Mouse (Mus musculus) limb, embryonic 13.5 days (tissue): ENCODE data around the gene Eml4. TPM values are rescaled to one million over a fixed set of nuclear protein-coding genes. Genes with fewer than 3 reads are reported as not detected.

Experiments used
- ATAC-seq: fragments of 200-750 bp; cut with Nextera tagmentation; 2 replicates; pipeline ENCODE4 v1.8.0; 2017; ENCODE audit warnings: low read depth, moderate number of reproducible peaks, moderate TSS enrichment; ENCODE audit not compliant: low FRiP score
- H3K27ac ChIP-seq: fragments of 300-500 bp; sonication (generic); 2 replicates; pipeline ENCODE4 v1.5.1; 2015; ENCODE audit warnings: inconsistent platforms, mild to moderate bottlenecking, moderate library complexity
- H3K27me3 ChIP-seq: fragments of 300-500 bp; sonication (generic); 2 replicates; pipeline ENCODE4 v1.6.1; 2015; ENCODE audit warnings: mild to moderate bottlenecking, inconsistent platforms
- H3K36me3 ChIP-seq: fragments of 300-500 bp; sonication (generic); 2 replicates; pipeline ENCODE4 v1.6.1; 2015; ENCODE audit warnings: inconsistent platforms, mild to moderate bottlenecking, moderate library complexity
- H3K4me1 ChIP-seq: fragments of 300-500 bp; sonication (generic); 2 replicates; pipeline ENCODE4 v1.6.1; 2015; ENCODE audit warnings: inconsistent platforms
- H3K4me2 ChIP-seq: fragments of 300-500 bp; sonication (generic); replicated peaks from 2 replicates; pipeline ENCODE4 v1.6.1; 2015; ENCODE audit warnings: inconsistent platforms, mild to moderate bottlenecking, moderate library complexity
- H3K4me3 ChIP-seq: fragments of 300-500 bp; sonication (generic); 2 replicates; pipeline ENCODE4 v1.5.1; 2015; ENCODE audit warnings: moderate library complexity, mild to moderate bottlenecking, inconsistent platforms
- H3K9ac ChIP-seq: fragments of 300-500 bp; sonication (generic); 2 replicates; pipeline ENCODE4 v1.6.1; 2015; ENCODE audit warnings: mild to moderate bottlenecking, inconsistent platforms
- H3K9me3 ChIP-seq: fragments of 300-500 bp; sonication (generic); 2 replicates; pipeline ENCODE4 v1.6.1; 2016; ENCODE audit warnings: inconsistent platforms
- WGBS: fragments of 180-500 bp; shearing (Covaris S2); methylation state at CpG from one replicate; pipeline ENCODE4 v1.1.7; 2015; 5-methylcytosine and 5-hydroxymethylcytosine counted together
- polyA plus RNA-seq: library from polyadenylated mRNA; unstranded; fragments of >200 nt; fragmentation: Nextera tagmentation; extraction: Ambion mirVana; gene quantifications from 2 replicates; pipeline ENCODE4 v1.2.1, GENCODE M21; 2015

Eml4 gene
- polyA plus RNA-seq, 1 experiment from 2014 or later, result 46.8 TPM

GRCm38 (mm10) chr17:83351601-83352413 is 1.1 kb downstream of the Eml4 start:
- Histone ChIP-seq H3K9me3 (no peaks in the 10 kb centered on the region), H3K9ac (peak overlapping the region; percentile 96), H3K4me3 (peak overlapping the region; percentile 86), H3K27ac (peak overlapping the region; percentile 88), H3K27me3 (no peaks in the 10 kb centered on the region), H3K36me3 (no peaks in the 10 kb centered on the region), H3K4me2 (peak overlapping the region; percentile 81), H3K4me1 (peaks cover 31% of the 10 kb centered on the region)
- WGBS, result 5% methylated on average over 13 of the region's 13 CpGs
- ATAC-seq, result no peak

GRCm38 (mm10) chr17:83352456-83352855 is 1.7 kb downstream of the Eml4 start:
- Histone ChIP-seq H3K4me3 (peak overlapping the region; percentile 86), H3K4me2 (peak overlapping the region; percentile 81), H3K27me3 (no peaks in the 10 kb centered on the region), H3K9me3 (no peaks in the 10 kb centered on the region), H3K27ac (peak overlapping the region; percentile 70), H3K36me3 (no peaks in the 10 kb centered on the region), H3K9ac (peak overlapping the region; percentile 57), H3K4me1 (peaks cover 31% of the 10 kb centered on the region)
- no peak for ATAC-seq
- 3% methylated on average over 2 of the region's 2 CpGs for WGBS

- ATAC-seq, result no peak
- Histone ChIP-seq H3K27me3 (no peaks in the 10 kb centered on the region), H3K27ac (peak overlapping the region; percentile 70), H3K9ac (peak overlapping the region; percentile 57), H3K4me2 (peak overlapping the region; percentile 81), H3K4me1 (peaks cover 31% of the 10 kb centered on the region), H3K9me3 (no peaks in the 10 kb centered on the region), H3K36me3 (no peaks in the 10 kb centered on the region), H3K4me3 (peak overlapping the region; percentile 86)
- 5% methylated on average over 5 of the region's 5 CpGs for WGBS
These were observed 2.3 kb downstream of the Eml4 start for GRCm38 (mm10) chr17:83353011-83353410.

- H3K9ac ChIP-seq, result no peak overlapping the region
These were observed 2.7 kb downstream of the Eml4 start for GRCm38 (mm10) chr17:83353460-83353859.

GRCm38 (mm10) chr17:83355481-83355880 is 4.8 kb downstream of the Eml4 start:
- H3K9me3 ChIP-seq, result no peaks in the 10 kb centered on the region
- WGBS, result 75% methylated on average over 2 of the region's 2 CpGs
- ATAC-seq, result no peak

More at GRCm38 (mm10) chr17:83353460-83353859, 2.7 kb downstream of the Eml4 start:
- Histone ChIP-seq H3K27ac (no peak overlapping the region), H3K36me3 (no peaks in the 10 kb centered on the region), H3K4me3 (peak overlapping the region; percentile 86; the same call in 1 of the 2 replicates), H3K4me2 (peak overlapping the region; percentile 81), H3K27me3 (no peaks in the 10 kb centered on the region), H3K9me3 (no peaks in the 10 kb centered on the region), H3K4me1 (peaks cover 31% of the 10 kb centered on the region)
- no peak for ATAC-seq
- WGBS, result 11% methylated on average over 4 of the region's 4 CpGs

GRCm38 (mm10) chr17:83359934-83360333 is 9.2 kb downstream of the Eml4 start:
- ATAC-seq, result no peak
- Histone ChIP-seq H3K27ac (no peak overlapping the region), H3K4me1 (peaks cover 35% of the 10 kb centered on the region), H3K27me3 (no peaks in the 10 kb centered on the region), H3K4me3 (no peak overlapping the region), H3K36me3 (no peaks in the 10 kb centered on the region), H3K4me2 (no peak overlapping the region), H3K9ac (no peak overlapping the region), H3K9me3 (no peaks in the 10 kb centered on the region)
- 83% methylated on average over 4 of the region's 4 CpGs for WGBS

More at GRCm38 (mm10) chr17:83355481-83355880, 4.8 kb downstream of the Eml4 start:
- Histone ChIP-seq H3K27me3 (no peaks in the 10 kb centered on the region), H3K27ac (no peak overlapping the region), H3K4me2 (no peak overlapping the region), H3K4me1 (peaks cover 34% of the 10 kb centered on the region), H3K9ac (no peak overlapping the region), H3K36me3 (no peaks in the 10 kb centered on the region), H3K4me3 (no peak overlapping the region)

- Histone ChIP-seq H3K4me1 (peaks cover 39% of the 10 kb centered on the region), H3K4me2 (no peak overlapping the region), H3K4me3 (no peak overlapping the region), H3K27ac (no peak overlapping the region), H3K9ac (no peak overlapping the region), H3K27me3 (no peaks in the 10 kb centered on the region), H3K9me3 (no peaks in the 10 kb centered on the region), H3K36me3 (no peaks in the 10 kb centered on the region)
- ATAC-seq, result no peak
- WGBS, result 83% methylated on average over 13 of the region's 13 CpGs
These were observed 10.2 kb downstream of the Eml4 start for GRCm38 (mm10) chr17:83360796-83361566.

- Histone ChIP-seq H3K4me3 (no peak overlapping the region), H3K4me2 (no peak overlapping the region), H3K9me3 (no peaks in the 10 kb centered on the region), H3K9ac (no peak overlapping the region), H3K27ac (no peak overlapping the region), H3K27me3 (no peaks in the 10 kb centered on the region), H3K36me3 (no peaks in the 10 kb centered on the region), H3K4me1 (peaks cover 54% of the 10 kb centered on the region)
- no peak for ATAC-seq
- WGBS, result 70% methylated on average over 3 of the region's 3 CpGs
These were observed 12.3 kb downstream of the Eml4 start for GRCm38 (mm10) chr17:83363081-83363480.

GRCm38 (mm10) chr17:83364296-83364695 is 13.6 kb downstream of the Eml4 start:
- Histone ChIP-seq H3K4me3 (no peak overlapping the region), H3K9me3 (no peaks in the 10 kb centered on the region), H3K27ac (no peak overlapping the region), H3K36me3 (no peaks in the 10 kb centered on the region), H3K4me1 (peaks cover 54% of the 10 kb centered on the region), H3K27me3 (no peaks in the 10 kb centered on the region), H3K9ac (no peak overlapping the region), H3K4me2 (no peak overlapping the region)
- ATAC-seq, result no peak
- 71% methylated on average over 5 of the region's 5 CpGs for whole genome bisulfite sequencing

GRCm38 (mm10) chr17:83365130-83365529 is 14.4 kb downstream of the Eml4 start:
- Histone ChIP-seq H3K36me3 (no peaks in the 10 kb centered on the region), H3K9ac (no peak overlapping the region), H3K9me3 (no peaks in the 10 kb centered on the region), H3K27me3 (no peaks in the 10 kb centered on the region), H3K4me2 (no peak overlapping the region), H3K27ac (no peak overlapping the region), H3K4me3 (no peak overlapping the region), H3K4me1 (peaks cover 47% of the 10 kb centered on the region)
- 78% methylated on average over 2 of the region's 2 CpGs for WGBS
- ATAC-seq, result no peak

- Histone ChIP-seq H3K4me2 (peak overlapping the region; percentile 41), H3K27me3 (no peaks in the 10 kb centered on the region), H3K27ac (peak overlapping the region; percentile 35; the same call in 1 of the 2 replicates), H3K4me1 (peaks cover 47% of the 10 kb centered on the region), H3K9me3 (no peaks in the 10 kb centered on the region), H3K4me3 (no peak overlapping the region), H3K36me3 (no peaks in the 10 kb centered on the region), H3K9ac (no peak overlapping the region)
- WGBS, result 20% methylated on average over 11 of the region's 11 CpGs
- ATAC-seq, result peak; percentile 64; the same call in 1 of the 2 replicates
These were observed 15.1 kb downstream of the Eml4 start for GRCm38 (mm10) chr17:83365614-83366355.

GRCm38 (mm10) chr17:83367387-83367786 is 16.7 kb downstream of the Eml4 start:
- no peak for ATAC-seq
- Histone ChIP-seq H3K4me3 (no peak overlapping the region), H3K9ac (no peak overlapping the region), H3K27me3 (no peaks in the 10 kb centered on the region), H3K36me3 (no peaks in the 10 kb centered on the region), H3K4me1 (peaks cover 36% of the 10 kb centered on the region), H3K27ac (no peak overlapping the region), H3K9me3 (no peaks in the 10 kb centered on the region), H3K4me2 (no peak overlapping the region)
- 81% methylated on average over 5 of the region's 5 CpGs for WGBS
